8 mouse cellular contexts compared by ENCODE assay signal in genomic region chr2:31670551-31671035, GRCm38 (mm10). TPM values are rescaled to one million over a fixed set of nuclear protein-coding genes. Genes with fewer than 3 reads are reported as not detected.
DNase-seq lines count a peak whose midpoint lies in the region; ATAC-seq and TF ChIP-seq lines count a peak whose summit lies in the region.

Exosc2 (plus strand) TSS chr2:31670715.

- peaks cover 21% of the 10 kb centered on the region for H3K4me1 ChIP-seq in hindbrain, embryonic 10.5 days (replicated peaks)
- H3K4me1 ChIP-seq in lung, postnatal 0 days (ENCODE audit: insufficient read depth, low read depth, low read length) = no peaks in the 10 kb centered on the region

- TF ChIP-seq EP300 in lung, postnatal 0 days (IDR thresholded peaks at IDR 0.05) = no peak

- under 1% methylated on average over 27 of the region's 27 CpGs for WGBS in hindbrain, embryonic 10.5 days
- WGBS in lung, postnatal 0 days = under 1% methylated on average over 27 of the region's 27 CpGs

- H3K27ac ChIP-seq in hindbrain, embryonic 10.5 days = peak within 1 kb of the TSS; percentile 93
- H3K27ac ChIP-seq in lung, postnatal 0 days (ENCODE audit: low read length) = peak within 1 kb of the TSS; percentile 68

- H3K4me3 ChIP-seq in hindbrain, embryonic 10.5 days = peak within 1 kb of the TSS; percentile 83
- H3K4me3 ChIP-seq in lung, postnatal 0 days (ENCODE audit: low read depth, low read length) = peak within 1 kb of the TSS; percentile 71

- no peaks in the 10 kb centered on the region for H3K9me3 ChIP-seq in hindbrain, embryonic 10.5 days
- no peaks in the 10 kb centered on the region for H3K9me3 ChIP-seq in lung, postnatal 0 days (ENCODE audit: low read length)

- H3K36me3 ChIP-seq in hindbrain, embryonic 10.5 days = peaks cover 37% of the 10 kb centered on the region
- peaks cover 2% of the 10 kb centered on the region; the same call in 1 of the 2 replicates for H3K36me3 ChIP-seq in lung, postnatal 0 days (ENCODE audit: insufficient read depth, low read length)

- peak within 1 kb of the TSS; percentile 78 for H3K4me2 ChIP-seq in lung, postnatal 0 days (replicated peaks; ENCODE audit: low read depth, low read length)

- DNase-seq in MN1 (ENCODE audit: low spot score) = peak; percentile 98
- peak; percentile 97 for DNase-seq in cerebellum, adult 9-10 months
- peak; percentile 92 for DNase-seq in hindbrain, embryonic 10.5 days (ENCODE audit: low spot score)
- peak; percentile 96 for DNase-seq in layer of hippocampus, adult 9-11 months
- peak; percentile 99 for DNase-seq in lung, postnatal 0 days (ENCODE audit: low spot score)
- DNase-seq in ovary, postnatal 14 days (ENCODE audit: low spot score) = peak; percentile 82
- peak; percentile 91 for DNase-seq in thymus, postnatal 14 days

- no peak for TF ChIP-seq CTCF in lung, postnatal 0 days (IDR thresholded peaks at IDR 0.05)

- H3K27me3 ChIP-seq in hindbrain, embryonic 10.5 days (ENCODE audit: insufficient read depth, poor library complexity, severe bottlenecking) = peaks cover 25% of the 10 kb centered on the region
- no peaks in the 10 kb centered on the region for H3K27me3 ChIP-seq in lung, postnatal 0 days (replicated peaks; ENCODE audit: insufficient read depth, low read length)

- ATAC-seq in frontal cortex, adult (ENCODE audit: low TSS enrichment) = peak; percentile 98
- peak; percentile 100 for ATAC-seq in lung, postnatal 0 days

- peak within 1 kb of the TSS; percentile 68 for H3K9ac ChIP-seq in lung, postnatal 0 days (replicated peaks; ENCODE audit: low read depth)

RNA-seq across cellular contexts. Expression of gene Exosc2, which starts in this region (rescaled TPM):
- 77.9 and 102 TPM in 2 replicates for polyA plus RNA-seq in hindbrain, embryonic 10.5 days (2016; fragmentation: Nextera tagmentation; extraction: Ambion mirVana)
- 17.7 and 18.7 TPM in 2 replicates for polyA plus RNA-seq in lung, postnatal 0 days (2015; fragmentation: Nextera tagmentation; extraction: Ambion mirVana)

Comparison
In these comparisons a context has a peak if more than half of its experiments do, and no peak if none do; other contexts are left out.
1. Peak in every context shown above with its lines: DNase-seq, ATAC-seq, H3K4me3 ChIP-seq and H3K27ac ChIP-seq.